Mouse (Mus musculus) neural tube, embryonic 14.5 days (tissue): ENCODE measurements around the gene Camk1d. TPM values are rescaled to one million over a fixed set of nuclear protein-coding genes. Genes with fewer than 3 reads are reported as not detected.
"Not testable (repeated sequence)": the region's sequence is repeated elsewhere in the genome, so short reads cannot be mapped to it uniquely, and the experiment has no call there.

ENCODE experiments used
- ATAC-seq: fragments of 200-750 bp; cut with Nextera tagmentation; 2 replicates; pipeline ENCODE4 v1.8.0; 2017; ENCODE audit warnings: low read depth, mild to moderate bottlenecking, moderate TSS enrichment, moderate library complexity
- H3K27ac ChIP-seq: fragments of 300-500 bp; sonication (generic); 2 replicates; pipeline ENCODE4 v1.5.1; 2014; ENCODE audit warnings: low read depth, mild to moderate bottlenecking, control low read depth, low read length, moderate library complexity, mixed read lengths
- H3K27me3 ChIP-seq: fragments of 300-500 bp; sonication (generic); 2 replicates; pipeline ENCODE4 v1.6.1; 2014; ENCODE audit warnings: low read length; ENCODE audit not compliant: control insufficient read depth, insufficient read depth
- H3K36me3 ChIP-seq: fragments of 300-500 bp; sonication (generic); 2 replicates; pipeline ENCODE4 v1.6.1; 2014; ENCODE audit warnings: low read length, mixed read lengths; ENCODE audit not compliant: control insufficient read depth, insufficient read depth
- H3K4me1 ChIP-seq: fragments of 300-500 bp; sonication (generic); 2 replicates; pipeline ENCODE4 v1.6.1; 2014; ENCODE audit warnings: low read length; ENCODE audit not compliant: control insufficient read depth, insufficient read depth
- H3K4me2 ChIP-seq: fragments of 300-500 bp; sonication (generic); 2 replicates; pipeline ENCODE4 v1.6.1; 2014; ENCODE audit warnings: mild to moderate bottlenecking, low read depth, low read length, control low read depth
- H3K4me3 ChIP-seq: fragments of 300-500 bp; sonication (generic); 2 replicates; pipeline ENCODE4 v1.5.1; 2014; ENCODE audit warnings: low read depth, low read length, control low read depth, mixed read lengths
- H3K9ac ChIP-seq: fragments of 300-500 bp; sonication (generic); replicated peaks from 2 replicates; pipeline ENCODE4 v1.6.1; 2014; ENCODE audit warnings: low read depth, mild to moderate bottlenecking, control low read depth, low read length, mixed read lengths
- H3K9me3 ChIP-seq: fragments of 300-500 bp; sonication (generic); 2 replicates; pipeline ENCODE4 v1.6.1; 2016; ENCODE audit warnings: low read length; ENCODE audit not compliant: control insufficient read depth
- WGBS: fragments of 180-500 bp; shearing (Covaris S2); extraction: QIAGEN DNeasy Blood & Tissue Kit; methylation state at CpG from one replicate; pipeline ENCODE4 v1.1.7; 2014; 5-methylcytosine and 5-hydroxymethylcytosine counted together
- polyA plus RNA-seq: library from polyadenylated mRNA; unstranded; fragments of >200 nt; fragmentation: Nextera tagmentation; extraction: Ambion mirVana; gene quantifications from 2 replicates; pipeline ENCODE4 v1.2.1, GENCODE M21; 2014

The Camk1d gene
- polyA plus RNA-seq, 1 experiment from 2014 or later = 9.9 TPM

GRCm38 (mm10) chr2:5287044-5287380, 427.3 kb downstream of the Camk1d start:
- no peaks in the 10 kb centered on the region for H3K36me3 ChIP-seq
- H3K27me3 ChIP-seq = no peaks in the 10 kb centered on the region
- no peaks in the 10 kb centered on the region for H3K4me1 ChIP-seq
- H3K4me2 ChIP-seq = no peak overlapping the region
- WGBS = 73% methylated on average over 3 of the region's 3 CpGs
- no peaks in the 10 kb centered on the region for H3K9me3 ChIP-seq
- H3K27ac ChIP-seq = no peak overlapping the region
- H3K9ac ChIP-seq = no peak overlapping the region
- no peak for ATAC-seq
- H3K4me3 ChIP-seq = no peak overlapping the region

DNA sequence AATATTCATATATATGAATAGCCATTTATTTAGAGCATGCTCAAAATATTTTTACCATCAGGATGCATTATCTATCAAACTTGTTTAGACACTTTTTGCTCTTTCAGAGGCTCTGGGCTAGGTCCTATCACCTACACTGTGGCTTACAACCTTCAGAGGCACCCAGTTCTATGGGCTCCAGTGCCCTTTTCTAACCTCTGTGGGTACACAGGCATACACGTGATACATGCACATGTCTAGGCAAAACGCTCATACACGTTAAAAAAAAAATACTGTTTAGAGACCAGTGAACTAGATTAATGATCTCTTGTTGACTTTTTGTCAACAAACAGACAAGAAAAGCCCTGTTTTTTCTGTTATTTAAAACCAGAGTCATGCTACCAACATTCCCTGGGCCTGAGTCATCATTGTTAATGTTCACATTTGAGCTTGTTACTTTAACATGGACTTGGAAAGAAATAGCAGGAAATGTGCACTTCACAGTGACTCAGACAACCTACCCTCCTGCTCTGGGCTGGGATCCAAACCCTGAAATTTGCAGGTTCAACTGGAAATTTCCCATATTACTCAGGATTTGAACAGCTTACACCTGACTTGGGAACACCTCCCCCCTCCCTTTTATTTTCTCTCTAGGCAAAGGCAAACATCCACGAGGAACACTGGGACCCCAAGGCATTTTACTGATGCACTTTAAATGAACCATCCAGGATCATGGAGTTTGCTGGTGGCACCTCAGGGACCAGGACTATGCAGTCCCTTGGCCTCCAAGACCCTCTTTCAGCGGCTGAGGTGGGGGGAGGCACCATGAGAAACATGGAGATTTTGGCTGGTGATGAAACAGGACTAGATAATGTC, 427.9 kb downstream of the Camk1d start:
- Histone ChIP-seq H3K27ac (no peak overlapping the region), H3K27me3 (no peaks in the 10 kb centered on the region), H3K9me3 (no peaks in the 10 kb centered on the region), H3K9ac (no peak overlapping the region), H3K36me3 (no peaks in the 10 kb centered on the region), H3K4me3 (no peak overlapping the region), H3K4me1 (no peaks in the 10 kb centered on the region), H3K4me2 (no peak overlapping the region)
- ATAC-seq = no peak
- WGBS = 77% methylated on average over 5 of the region's 5 CpGs

GRCm38 (mm10) chr2:5284351-5284750, 430.0 kb downstream of the Camk1d start:
- H3K27ac ChIP-seq = no peak overlapping the region
- H3K4me2 ChIP-seq = no peak overlapping the region
- H3K4me3 ChIP-seq = no peak overlapping the region
- ATAC-seq = no peak
- no peak overlapping the region for H3K9ac ChIP-seq
- no peaks in the 10 kb centered on the region for H3K36me3 ChIP-seq
- H3K4me1 ChIP-seq = no peaks in the 10 kb centered on the region
- no peaks in the 10 kb centered on the region for H3K9me3 ChIP-seq
- 91% methylated on average over 5 of the region's 5 CpGs for WGBS
- no peaks in the 10 kb centered on the region for H3K27me3 ChIP-seq

- Histone ChIP-seq H3K9ac (no peak overlapping the region), H3K36me3 (no peaks in the 10 kb centered on the region), H3K27ac (no peak overlapping the region), H3K9me3 (no peaks in the 10 kb centered on the region), H3K4me1 (no peaks in the 10 kb centered on the region), H3K27me3 (no peaks in the 10 kb centered on the region), H3K4me2 (no peak overlapping the region), H3K4me3 (no peak overlapping the region)
- 82% methylated on average over 4 of the region's 4 CpGs for WGBS
- ATAC-seq = no peak
Observed at GRCm38 (mm10) chr2:5282623-5283022, 431.7 kb downstream of the Camk1d start.

DNA sequence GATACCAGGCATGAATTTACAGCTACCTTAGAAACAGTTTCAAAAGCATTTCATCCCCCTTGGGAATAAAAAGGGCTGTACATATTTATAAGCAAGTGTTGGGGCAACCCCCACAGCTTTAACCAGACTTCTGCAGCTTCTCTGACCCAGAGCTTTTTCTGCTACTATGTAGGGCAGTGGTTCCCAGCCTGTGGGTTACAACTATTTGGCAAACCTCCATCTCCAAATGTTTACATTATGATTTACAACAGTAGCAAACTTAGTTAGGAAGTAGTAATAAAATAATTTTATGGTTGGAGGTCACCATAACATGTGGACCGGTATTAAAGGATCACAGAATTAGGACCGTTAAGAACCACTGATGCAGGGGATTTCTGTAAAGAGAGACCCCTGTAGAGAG, 446.3 kb downstream of the Camk1d start:
- H3K36me3 ChIP-seq = no peaks in the 10 kb centered on the region

GRCm38 (mm10) chr2:5262279-5262678, 452.0 kb downstream of the Camk1d start:
- H3K9me3 ChIP-seq = no peaks in the 10 kb centered on the region
- H3K27me3 ChIP-seq = no peaks in the 10 kb centered on the region
- no peak overlapping the region for H3K4me2 ChIP-seq
- no peak overlapping the region for H3K27ac ChIP-seq
- H3K4me1 ChIP-seq = no peaks in the 10 kb centered on the region
- WGBS = 60% methylated on average over 2 of the region's 2 CpGs
- no peak for ATAC-seq
- H3K9ac ChIP-seq = no peak overlapping the region
- H3K4me3 ChIP-seq = no peak overlapping the region
- H3K36me3 ChIP-seq = no peaks in the 10 kb centered on the region

More for the DNA sequence above, 446.3 kb downstream of the Camk1d start:
- WGBS = 74% methylated on average over 2 of the region's 2 CpGs
- H3K27ac ChIP-seq = no peak overlapping the region
- ATAC-seq = no peak
- H3K4me1 ChIP-seq = no peaks in the 10 kb centered on the region
- H3K9ac ChIP-seq = no peak overlapping the region
- H3K9me3 ChIP-seq = no peaks in the 10 kb centered on the region
- no peak overlapping the region for H3K4me3 ChIP-seq
- H3K4me2 ChIP-seq = no peak overlapping the region
- H3K27me3 ChIP-seq = no peaks in the 10 kb centered on the region

DNA sequence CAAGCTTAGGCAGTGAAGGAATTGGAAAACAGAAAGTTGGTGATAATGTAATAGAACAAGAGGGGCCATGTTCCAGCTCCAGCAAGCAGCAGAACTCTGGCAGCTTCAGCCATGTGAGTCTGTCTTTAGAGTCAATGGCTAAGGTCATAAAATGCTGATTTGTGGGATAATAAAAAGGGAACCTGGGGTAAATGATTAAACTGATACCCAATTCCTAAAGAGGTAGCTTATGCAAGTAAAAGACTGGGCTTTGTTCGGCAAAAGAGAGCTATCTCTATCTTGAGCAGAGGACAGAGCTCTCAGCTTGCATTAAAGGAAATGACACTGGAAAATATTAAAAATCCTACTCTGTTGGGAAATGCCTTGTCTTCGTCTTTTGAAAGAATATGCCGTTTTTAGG, 456.1 kb downstream of the Camk1d start:
- ATAC-seq = no peak
- H3K9me3 ChIP-seq = no peaks in the 10 kb centered on the region
- H3K9ac ChIP-seq = no peak overlapping the region
- H3K27me3 ChIP-seq = no peaks in the 10 kb centered on the region
- no peak overlapping the region for H3K4me3 ChIP-seq
- H3K4me1 ChIP-seq = no peaks in the 10 kb centered on the region
- 67% methylated on average over 3 of the region's 3 CpGs for WGBS
- no peaks in the 10 kb centered on the region for H3K36me3 ChIP-seq
- H3K27ac ChIP-seq = no peak overlapping the region
- no peak overlapping the region for H3K4me2 ChIP-seq

DNA sequence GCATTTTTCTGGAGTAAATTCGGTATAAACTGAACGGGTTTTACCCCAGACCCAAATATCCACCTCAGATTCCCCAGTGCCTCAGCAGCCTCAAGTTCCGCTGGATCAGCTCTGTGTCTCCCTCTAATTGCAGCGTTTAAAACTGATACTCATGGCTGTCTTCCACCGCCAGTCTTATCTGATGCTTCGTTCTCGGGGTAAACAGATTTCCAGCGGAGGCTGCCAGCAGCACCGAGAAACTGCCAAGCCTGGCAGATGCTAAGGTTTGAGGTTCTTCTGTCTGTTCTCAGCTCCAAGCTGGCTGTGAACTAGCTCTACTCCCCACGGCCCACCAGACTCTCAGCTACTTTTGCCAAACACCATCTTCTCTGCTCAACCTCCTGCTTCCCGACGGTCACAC, 464.3 kb downstream of the Camk1d start:
- no peak overlapping the region for H3K9ac ChIP-seq
- 80% methylated on average over 12 of the region's 12 CpGs for WGBS
- no peak overlapping the region for H3K4me2 ChIP-seq
- no peaks in the 10 kb centered on the region for H3K4me1 ChIP-seq
- H3K27me3 ChIP-seq = no peaks in the 10 kb centered on the region
- no peaks in the 10 kb centered on the region for H3K9me3 ChIP-seq
- no peak for ATAC-seq
- H3K4me3 ChIP-seq = no peak overlapping the region
- no peak overlapping the region for H3K27ac ChIP-seq
- H3K36me3 ChIP-seq = no peaks in the 10 kb centered on the region

DNA sequence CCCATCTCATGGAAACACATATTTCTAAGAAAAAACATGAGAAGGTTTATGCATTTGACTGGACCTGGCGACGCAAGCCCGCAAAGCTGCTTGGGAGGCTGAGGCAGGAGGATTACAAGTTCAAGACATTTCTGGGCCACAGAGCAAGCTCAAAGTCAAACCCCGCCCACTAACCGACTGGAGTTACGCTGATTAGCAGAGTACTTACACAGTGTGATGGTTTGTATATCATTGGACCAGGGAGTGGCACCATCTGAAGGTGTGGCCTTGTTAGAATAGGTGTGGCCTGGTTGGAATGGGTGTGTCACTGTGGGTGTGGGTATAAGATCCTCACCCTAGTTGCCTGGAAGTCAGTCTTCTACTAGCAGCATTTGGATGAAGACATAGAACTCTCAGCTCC, 465.1 kb downstream of the Camk1d start:
- WGBS = 92% methylated on average over 6 of the region's 6 CpGs
- H3K9me3 ChIP-seq, H3K9ac ChIP-seq, H3K27me3 ChIP-seq, H3K4me3 ChIP-seq, H3K4me2 ChIP-seq, ATAC-seq, H3K27ac ChIP-seq, H3K36me3 ChIP-seq, H3K4me1 ChIP-seq: not testable (repeated sequence)
